Mouse (Mus musculus): ENCODE results near the gene Scaf1.
A peak's percentile ranks its signal among the peaks of the same experiment; 100 is the strongest.

The Scaf1 gene

GRCm38 (mm10) chr7:45015344-45015956 is 713 bp downstream of the Scaf1 start:
- no peak for DNase-seq (ENCODE audit: low spot score in 2 of 2)

- no peak for DNase-seq (ENCODE audit: low spot score in 2 of 2)
Measured at GRCm38 (mm10) chr7:45014096-45014451, 2.1 kb downstream of the Scaf1 start.

GRCm38 (mm10) chr7:45013366-45014095 is 2.6 kb downstream of the Scaf1 start:
- no peak for DNase-seq (ENCODE audit: low spot score in 2 of 2)

- DNase-seq (ENCODE audit: low spot score in 2 of 2), result no peak
Measured at GRCm38 (mm10) chr7:45012824-45013223, 3.3 kb downstream of the Scaf1 start.

- DNase-seq (ENCODE audit: low spot score in 2 of 2), result no peak
Measured at GRCm38 (mm10) chr7:45012011-45012410, 4.2 kb downstream of the Scaf1 start.

- no peak for DNase-seq (ENCODE audit: low spot score in 2 of 2)
Measured at GRCm38 (mm10) chr7:45008411-45008810, 7.8 kb downstream of the Scaf1 start.

GRCm38 (mm10) chr7:45007846-45008245 is 8.3 kb downstream of the Scaf1 start:
- no peak for DNase-seq (ENCODE audit: low spot score in 2 of 2)

GRCm38 (mm10) chr7:45007141-45007540 is 9.0 kb downstream of the Scaf1 start:
- DNase-seq (ENCODE audit: low spot score in 2 of 2), result no peak

GRCm38 (mm10) chr7:45006503-45006902 is 9.7 kb downstream of the Scaf1 start:
- DNase-seq (ENCODE audit: low spot score in 2 of 2), result no peak

- no peak for DNase-seq (ENCODE audit: low spot score in 2 of 2)
Measured at GRCm38 (mm10) chr7:45005321-45005992, 10.7 kb downstream of the Scaf1 start.

- DNase-seq (ENCODE audit: low spot score in 2 of 2), result no peak
Measured at GRCm38 (mm10) chr7:45004546-45004945, 11.6 kb downstream of the Scaf1 start.

GRCm38 (mm10) chr7:45002440-45002839 is 13.7 kb downstream of the Scaf1 start:
- DNase-seq (ENCODE audit: low spot score in 2 of 2), result no peak

GRCm38 (mm10) chr7:45000539-45001114 is 15.5 kb downstream of the Scaf1 start:
- no peak for DNase-seq (ENCODE audit: low spot score in 2 of 2)

- DNase-seq (ENCODE audit: low spot score in 2 of 2), result no peak
Measured at GRCm38 (mm10) chr7:44999753-45000152, 16.4 kb downstream of the Scaf1 start.

GRCm38 (mm10) chr7:44998501-44998955 is 17.6 kb downstream of the Scaf1 start, which contains the start of gene Bcl2l12:
Gene Bcl2l12, minus strand, starts transcription at chr7:44998712.
- peak in 1 of 2 experiments; percentile 52 for DNase-seq (ENCODE audit: low spot score in 2 of 2)

GRCm38 (mm10) chr7:44997940-44998428 is 18.2 kb downstream of the Scaf1 start:
- no peak for DNase-seq (ENCODE audit: low spot score in 2 of 2)

- DNase-seq (ENCODE audit: low spot score in 2 of 2), result peak; percentile 85 to 92
Measured at GRCm38 (mm10) chr7:44997231-44997939, 18.8 kb downstream of the Scaf1 start, which contains the start of gene Irf3. Gene Irf3, plus strand, starts transcription at chr7:44997648.

GRCm38 (mm10) chr7:44996672-44997071 is 19.5 kb downstream of the Scaf1 start:
- no peak for DNase-seq (ENCODE audit: low spot score in 2 of 2)

- no peak for DNase-seq (ENCODE audit: low spot score in 2 of 2)
Measured at GRCm38 (mm10) chr7:44986879-44987718, 29.1 kb downstream of the Scaf1 start.

- peak; percentile 88 to 97 for DNase-seq (ENCODE audit: low spot score in 2 of 2)
Measured at GRCm38 (mm10) chr7:44986192-44986878, 29.8 kb downstream of the Scaf1 start, which contains the start of gene Prmt1. Gene Prmt1, minus strand, starts transcription at chr7:44986568.

Data from cerebellum, postnatal 4 days (tissue).